Mouse (Mus musculus) embryonic facial prominence, embryonic 10.5 days (tissue): ENCODE results near the gene Kcnj5. TPM values are rescaled to one million over a fixed set of nuclear protein-coding genes. Genes with fewer than 3 reads are reported as not detected.

Experiments used
- DNase-seq: peaks from one replicate; pipeline ENCODE4 v3.0.0-alpha.2; 2017; ENCODE audit warnings: low spot score
- H3K27ac ChIP-seq: fragments of 300-500 bp; sonication (generic); replicated peaks from 2 replicates; pipeline ENCODE4 v1.5.1; 2016; ENCODE audit warnings: mild to moderate bottlenecking
- H3K27me3 ChIP-seq: fragments of 300-500 bp; sonication (generic); replicated peaks from 2 replicates; pipeline ENCODE4 v1.6.1; 2016; ENCODE audit warnings: low read depth, mild to moderate bottlenecking; ENCODE audit not compliant: poor library complexity, severe bottlenecking
- H3K36me3 ChIP-seq: fragments of 300-500 bp; sonication (generic); replicated peaks from 2 replicates; pipeline ENCODE4 v1.6.1; 2016; ENCODE audit warnings: mild to moderate bottlenecking, moderate library complexity
- H3K4me1 ChIP-seq: fragments of 300-500 bp; sonication (generic); 2 replicates; pipeline ENCODE4 v1.6.1; 2016
- H3K4me3 ChIP-seq: fragments of 300-500 bp; sonication (generic); 2 replicates; pipeline ENCODE4 v1.5.1; 2016; ENCODE audit warnings: mild to moderate bottlenecking, moderate library complexity
- H3K9me3 ChIP-seq: fragments of 300-500 bp; sonication (generic); 2 replicates; pipeline ENCODE4 v1.6.1; 2016; ENCODE audit warnings: mild to moderate bottlenecking
- WGBS: fragments of 180-500 bp; shearing (Covaris S2); methylation state at CpG from one replicate; pipeline ENCODE4 v1.1.7; 2016; 5-methylcytosine and 5-hydroxymethylcytosine counted together
- polyA plus RNA-seq: library from polyadenylated mRNA; unstranded; fragments of >200 nt; fragmentation: Nextera tagmentation; extraction: Ambion mirVana; gene quantifications from 2 replicates; pipeline ENCODE4 v1.2.1, GENCODE M21; 2016

Gene Kcnj5
- 0.24 and 0.52 TPM in 2 replicates for polyA plus RNA-seq

- H3K27ac ChIP-seq: peak within 1 kb of the TSS; percentile 44
Observed at GRCm38 (mm10) chr9:32344051-32344450, at the start of gene Kcnj5. Kcnj5 (minus strand) TSS chr9:32344350.

GRCm38 (mm10) chr9:32392716-32393115 is 48.6 kb upstream of the Kcnj5 start:
- Histone ChIP-seq H3K27me3 (no peaks in the 10 kb centered on the region), H3K9me3 (no peaks in the 10 kb centered on the region), H3K4me3 (no peak overlapping the region), H3K27ac (no peak overlapping the region), H3K4me1 (no peaks in the 10 kb centered on the region), H3K36me3 (no peaks in the 10 kb centered on the region)
- DNase-seq: no peak
- 85% methylated on average over 6 of the region's 6 CpGs for WGBS

More at GRCm38 (mm10) chr9:32344051-32344450, at the start of gene Kcnj5:
- no peaks in the 10 kb centered on the region for H3K9me3 ChIP-seq
- H3K4me3 ChIP-seq: peak within 1 kb of the TSS; percentile 54
- peak; percentile 40 for DNase-seq
- H3K36me3 ChIP-seq: no peaks in the 10 kb centered on the region
- peaks cover 83% of the 10 kb centered on the region for H3K27me3 ChIP-seq
- peaks cover 22% of the 10 kb centered on the region for H3K4me1 ChIP-seq
- WGBS: under 1% methylated on average over 20 of the region's 20 CpGs

GRCm38 (mm10) chr9:32391701-32392100 is 47.6 kb upstream of the Kcnj5 start:
- Histone ChIP-seq H3K27me3 (no peaks in the 10 kb centered on the region), H3K9me3 (no peaks in the 10 kb centered on the region), H3K4me3 (no peak overlapping the region), H3K27ac (no peak overlapping the region), H3K36me3 (no peaks in the 10 kb centered on the region), H3K4me1 (no peaks in the 10 kb centered on the region)
- 90% methylated on average over 9 of the region's 9 CpGs for WGBS
- no peak for DNase-seq

- Histone ChIP-seq H3K9me3 (no peaks in the 10 kb centered on the region), H3K27me3 (no peaks in the 10 kb centered on the region), H3K4me3 (no peak overlapping the region), H3K36me3 (no peaks in the 10 kb centered on the region), H3K27ac (no peak overlapping the region), H3K4me1 (no peaks in the 10 kb centered on the region)
- 84% methylated on average over 5 of the region's 5 CpGs for WGBS
- no peak for DNase-seq
Observed at GRCm38 (mm10) chr9:32391092-32391491, 46.9 kb upstream of the Kcnj5 start.

- WGBS: 82% methylated on average over 1 of the region's 1 CpGs
- Histone ChIP-seq H3K4me3 (no peak overlapping the region), H3K4me1 (no peaks in the 10 kb centered on the region), H3K27me3 (no peaks in the 10 kb centered on the region), H3K36me3 (no peaks in the 10 kb centered on the region), H3K9me3 (no peaks in the 10 kb centered on the region), H3K27ac (no peak overlapping the region)
- no peak for DNase-seq
Observed at GRCm38 (mm10) chr9:32388120-32388519, 44.0 kb upstream of the Kcnj5 start.

- H3K27me3 ChIP-seq: no peaks in the 10 kb centered on the region
- H3K4me1 ChIP-seq: no peaks in the 10 kb centered on the region
- WGBS: 76% methylated on average over 4 of the region's 4 CpGs
- no peaks in the 10 kb centered on the region for H3K36me3 ChIP-seq
- DNase-seq: no peak
- no peaks in the 10 kb centered on the region for H3K9me3 ChIP-seq
- no peak overlapping the region for H3K4me3 ChIP-seq
- H3K27ac ChIP-seq: no peak overlapping the region
Observed at GRCm38 (mm10) chr9:32384906-32385305, 40.8 kb upstream of the Kcnj5 start.

GRCm38 (mm10) chr9:32376863-32377590 is 32.9 kb upstream of the Kcnj5 start:
- H3K4me3 ChIP-seq: no peak overlapping the region
- no peak for DNase-seq
- WGBS: 91% methylated on average over 5 of the region's 5 CpGs

GRCm38 (mm10) chr9:32376031-32376430 is 31.9 kb upstream of the Kcnj5 start:
- Histone ChIP-seq H3K9me3 (no peaks in the 10 kb centered on the region), H3K27me3 (no peaks in the 10 kb centered on the region), H3K4me3 (no peak overlapping the region), H3K36me3 (no peaks in the 10 kb centered on the region), H3K4me1 (no peaks in the 10 kb centered on the region), H3K27ac (no peak overlapping the region)
- no peak for DNase-seq
- WGBS: 93% methylated on average over 7 of the region's 7 CpGs

More at GRCm38 (mm10) chr9:32376863-32377590, 32.9 kb upstream of the Kcnj5 start:
- no peaks in the 10 kb centered on the region for H3K9me3 ChIP-seq
- no peaks in the 10 kb centered on the region for H3K4me1 ChIP-seq
- no peak overlapping the region for H3K27ac ChIP-seq
- no peaks in the 10 kb centered on the region for H3K36me3 ChIP-seq
- no peaks in the 10 kb centered on the region for H3K27me3 ChIP-seq

GRCm38 (mm10) chr9:32373656-32374055 is 29.5 kb upstream of the Kcnj5 start:
- no peak overlapping the region for H3K4me3 ChIP-seq
- peaks cover 6% of the 10 kb centered on the region; the same call in 1 of the 2 replicates for H3K4me1 ChIP-seq
- no peak for DNase-seq

GRCm38 (mm10) chr9:32372202-32372601 is 28.1 kb upstream of the Kcnj5 start, which contains the start of gene Kcnj1:
Kcnj1 (plus strand) TSS chr9:32372493.
- Histone ChIP-seq H3K36me3 (no peaks in the 10 kb centered on the region), H3K4me3 (no peak within 1 kb of the TSS), H3K27ac (no peak within 1 kb of the TSS), H3K9me3 (no peaks in the 10 kb centered on the region), H3K4me1 (peaks cover 6% of the 10 kb centered on the region; the same call in 1 of the 2 replicates), H3K27me3 (no peaks in the 10 kb centered on the region)
- no peak for DNase-seq
- 87% methylated on average over 6 of the region's 6 CpGs for WGBS

More at GRCm38 (mm10) chr9:32373656-32374055, 29.5 kb upstream of the Kcnj5 start:
- Histone ChIP-seq H3K27me3 (no peaks in the 10 kb centered on the region), H3K9me3 (no peaks in the 10 kb centered on the region), H3K36me3 (no peaks in the 10 kb centered on the region), H3K27ac (no peak overlapping the region)
- WGBS: 89% methylated on average over 6 of the region's 6 CpGs

GRCm38 (mm10) chr9:32369388-32369787 is 25.2 kb upstream of the Kcnj5 start:
- H3K27ac ChIP-seq: no peak overlapping the region
- no peak overlapping the region for H3K4me3 ChIP-seq
- no peaks in the 10 kb centered on the region for H3K36me3 ChIP-seq
- no peak for DNase-seq
- no peaks in the 10 kb centered on the region for H3K9me3 ChIP-seq
- H3K27me3 ChIP-seq: no peaks in the 10 kb centered on the region
- peaks cover 6% of the 10 kb centered on the region; the same call in 1 of the 2 replicates for H3K4me1 ChIP-seq
- WGBS: 51% methylated on average over 6 of the region's 6 CpGs

- Histone ChIP-seq H3K27ac (no peak overlapping the region), H3K4me1 (peaks cover 6% of the 10 kb centered on the region; the same call in 1 of the 2 replicates), H3K4me3 (no peak overlapping the region), H3K36me3 (no peaks in the 10 kb centered on the region), H3K27me3 (no peaks in the 10 kb centered on the region), H3K9me3 (no peaks in the 10 kb centered on the region)
- 64% methylated on average over 2 of the region's 2 CpGs for WGBS
- no peak for DNase-seq
Observed at GRCm38 (mm10) chr9:32368812-32369211, 24.7 kb upstream of the Kcnj5 start.

GRCm38 (mm10) chr9:32360770-32361169 is 16.6 kb upstream of the Kcnj5 start:
- no peak for DNase-seq
- H3K27me3 ChIP-seq: no peaks in the 10 kb centered on the region
- H3K4me3 ChIP-seq: no peak overlapping the region
- no peaks in the 10 kb centered on the region for H3K36me3 ChIP-seq
- H3K27ac ChIP-seq: no peak overlapping the region
- H3K9me3 ChIP-seq: peaks cover 5% of the 10 kb centered on the region; the same call in 1 of the 2 replicates
- H3K4me1 ChIP-seq: no peaks in the 10 kb centered on the region
- 83% methylated on average over 1 of the region's 1 CpGs for WGBS
